Mouse (Mus musculus) embryonic facial prominence, embryonic 14.5 days (tissue): ENCODE measurements around the gene Klhl29. TPM values are rescaled to one million over a fixed set of nuclear protein-coding genes. Genes with fewer than 3 reads are reported as not detected.

ENCODE experiments used
- ATAC-seq: fragments of 200-750 bp; cut with Nextera tagmentation; 2 replicates; pipeline ENCODE4 v1.8.0; 2017; ENCODE audit warnings: low read depth, moderate number of reproducible peaks, moderate TSS enrichment
- DNase-seq: peaks from one replicate; pipeline ENCODE4 v3.0.0-alpha.2; 2015; ENCODE audit warnings: low spot score
- H3K27ac ChIP-seq: fragments of 300-500 bp; sonication (generic); replicated peaks from 2 replicates; pipeline ENCODE4 v1.5.1; 2014; ENCODE audit warnings: low read depth, mild to moderate bottlenecking, low read length, moderate library complexity
- H3K27me3 ChIP-seq: fragments of 300-500 bp; sonication (generic); replicated peaks from 2 replicates; pipeline ENCODE4 v1.6.1; 2014; ENCODE audit warnings: low read length; ENCODE audit not compliant: control insufficient read depth, insufficient read depth
- H3K36me3 ChIP-seq: fragments of 300-500 bp; sonication (generic); 2 replicates; pipeline ENCODE4 v1.6.1; 2014; ENCODE audit warnings: low read length, mixed read lengths; ENCODE audit not compliant: control insufficient read depth, insufficient read depth
- H3K4me1 ChIP-seq: fragments of 300-500 bp; sonication (generic); 2 replicates; pipeline ENCODE4 v1.6.1; 2014; ENCODE audit warnings: antibody characterized with exemption, low read length; ENCODE audit not compliant: control insufficient read depth, insufficient read depth
- H3K4me2 ChIP-seq: fragments of 300-500 bp; sonication (generic); 2 replicates; pipeline ENCODE4 v1.6.1; 2014; ENCODE audit warnings: low read depth, mild to moderate bottlenecking, low read length, moderate library complexity, mixed read lengths
- H3K4me3 ChIP-seq: fragments of 300-500 bp; sonication (generic); 2 replicates; pipeline ENCODE4 v1.5.1; 2014; ENCODE audit warnings: low read depth, mild to moderate bottlenecking, low read length
- H3K9ac ChIP-seq: fragments of 300-500 bp; sonication (generic); 2 replicates; pipeline ENCODE4 v1.6.1; 2014; ENCODE audit warnings: low read depth, mild to moderate bottlenecking, low read length, moderate library complexity, mixed read lengths
- H3K9me3 ChIP-seq: fragments of 300-500 bp; sonication (generic); 2 replicates; pipeline ENCODE4 v1.6.1; 2016; ENCODE audit warnings: low read length; ENCODE audit not compliant: control insufficient read depth
- WGBS: fragments of 180-500 bp; shearing (Covaris S2); extraction: QIAGEN DNeasy Blood & Tissue Kit; methylation state at CpG from one replicate; pipeline ENCODE4 v1.1.7; 2014; 5-methylcytosine and 5-hydroxymethylcytosine counted together
- polyA plus RNA-seq: library from polyadenylated mRNA; unstranded; fragments of >200 nt; fragmentation: Nextera tagmentation; extraction: Ambion mirVana; gene quantifications from 2 replicates; pipeline ENCODE4 v1.2.1, GENCODE M21; 2014

Klhl29 gene
- polyA plus RNA-seq, 1 experiment from 2014 or later: 3.6 TPM

DNA sequence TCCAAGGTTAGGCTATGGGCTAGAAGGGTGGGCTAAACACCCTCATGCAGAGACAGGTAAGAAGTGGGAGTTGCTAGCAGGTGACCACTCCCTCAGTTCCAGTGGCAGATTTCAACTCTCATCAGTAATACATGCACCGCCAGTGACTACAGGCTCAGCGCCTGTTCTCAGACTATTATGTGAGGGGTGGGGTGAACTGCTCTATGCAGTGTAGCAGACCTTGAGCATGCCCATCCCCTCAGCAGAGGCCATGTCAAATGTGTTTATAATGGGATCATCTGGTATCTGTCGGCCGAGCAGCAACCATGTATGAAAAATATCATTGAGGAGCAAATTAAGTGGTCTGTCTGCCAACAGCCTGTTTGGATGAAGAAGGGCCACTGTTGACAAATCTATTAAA lies 72.4 kb downstream of the Klhl29 start:
- no peak for ATAC-seq

DNA sequence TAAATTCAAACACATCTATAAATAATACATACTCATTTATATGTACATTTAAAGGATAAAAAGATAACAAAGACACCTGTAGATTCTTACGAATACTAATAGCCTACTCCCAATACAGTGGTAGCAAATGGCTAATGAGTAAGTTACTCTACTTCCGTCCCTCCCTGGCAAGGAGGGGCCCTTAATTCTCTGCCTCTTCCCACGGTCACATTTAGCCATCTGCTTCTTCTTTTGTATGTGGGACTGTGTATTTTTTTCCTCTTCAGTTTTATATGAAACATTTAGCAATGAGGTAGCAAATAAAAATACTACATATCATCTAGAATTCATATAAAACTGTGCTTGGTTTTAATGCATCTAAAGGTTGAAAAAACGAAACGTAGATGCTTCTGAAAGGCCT lies 73.6 kb downstream of the Klhl29 start:
- 73% methylated on average over 5 of the region's 5 CpGs for WGBS
- Histone ChIP-seq H3K36me3 (no peaks in the 10 kb centered on the region), H3K4me1 (peaks cover 10% of the 10 kb centered on the region; the same call in 1 of the 2 replicates), H3K9me3 (no peaks in the 10 kb centered on the region), H3K27me3 (no peaks in the 10 kb centered on the region), H3K4me2 (no peak overlapping the region), H3K27ac (no peak overlapping the region), H3K4me3 (no peak overlapping the region), H3K9ac (no peak overlapping the region)
- DNase-seq (no peak), ATAC-seq (no peak)

More for the DNA sequence above, 72.4 kb downstream of the Klhl29 start:
- no peaks in the 10 kb centered on the region for H3K36me3 ChIP-seq
- no peaks in the 10 kb centered on the region for H3K9me3 ChIP-seq
- no peaks in the 10 kb centered on the region for H3K27me3 ChIP-seq
- WGBS: 89% methylated on average over 4 of the region's 4 CpGs
- no peak for DNase-seq
- H3K9ac ChIP-seq: no peak overlapping the region
- H3K4me2 ChIP-seq: no peak overlapping the region
- H3K4me1 ChIP-seq: peaks cover 10% of the 10 kb centered on the region; the same call in 1 of the 2 replicates
- no peak overlapping the region for H3K27ac ChIP-seq
- H3K4me3 ChIP-seq: no peak overlapping the region

DNA sequence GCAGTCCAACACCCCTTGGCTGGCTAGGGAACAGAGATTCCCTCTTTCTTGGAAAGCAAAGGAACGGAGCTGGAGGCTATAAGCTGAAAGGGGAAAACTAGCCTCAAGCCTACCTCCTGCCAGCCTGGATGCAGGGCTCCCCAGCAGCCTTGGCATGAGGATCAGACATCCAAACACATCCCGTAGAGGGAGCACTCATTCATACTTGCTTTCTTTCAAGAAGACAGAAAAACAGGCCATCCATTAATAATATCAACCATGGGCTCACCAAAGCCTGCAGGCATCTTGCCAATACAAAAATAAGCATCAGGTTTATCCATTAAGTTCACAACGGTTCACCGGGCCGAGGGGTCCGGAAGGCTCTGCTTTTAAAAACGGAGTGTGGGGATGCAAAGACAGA lies 79.1 kb downstream of the Klhl29 start:
- Histone ChIP-seq H3K27me3 (no peaks in the 10 kb centered on the region), H3K9me3 (no peaks in the 10 kb centered on the region), H3K4me1 (peaks cover 10% of the 10 kb centered on the region; the same call in 1 of the 2 replicates), H3K36me3 (no peaks in the 10 kb centered on the region), H3K4me3 (no peak overlapping the region), H3K27ac (no peak overlapping the region), H3K9ac (no peak overlapping the region), H3K4me2 (no peak overlapping the region)
- no peak for DNase-seq
- WGBS: 70% methylated on average over 7 of the region's 7 CpGs
- ATAC-seq: no peak

DNA sequence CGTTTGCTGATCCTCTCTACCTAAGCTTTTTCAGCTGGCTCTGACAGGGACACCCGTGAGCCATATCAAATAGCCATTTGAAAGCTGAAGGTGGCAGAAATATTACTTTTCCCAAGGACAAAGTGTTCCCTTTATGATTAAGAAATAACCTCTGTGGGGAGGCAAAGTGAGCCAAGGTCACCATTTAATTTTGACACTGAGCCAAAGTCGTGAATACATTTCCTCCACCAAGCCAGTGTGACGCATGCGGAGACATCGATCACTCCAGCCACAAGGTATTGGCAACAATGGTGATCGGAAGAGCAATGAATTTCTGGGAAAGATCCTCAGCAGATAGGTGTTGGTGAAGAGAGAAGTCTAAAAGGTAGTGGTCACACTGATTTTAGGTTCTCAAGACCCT lies 83.2 kb downstream of the Klhl29 start:
- no peak overlapping the region for H3K27ac ChIP-seq
- H3K4me1 ChIP-seq: no peaks in the 10 kb centered on the region
- H3K27me3 ChIP-seq: no peaks in the 10 kb centered on the region
- H3K4me2 ChIP-seq: no peak overlapping the region
- no peaks in the 10 kb centered on the region for H3K9me3 ChIP-seq
- H3K9ac ChIP-seq: no peak overlapping the region
- no peak overlapping the region for H3K4me3 ChIP-seq
- DNase-seq: no peak
- ATAC-seq: no peak
- 79% methylated on average over 7 of the region's 7 CpGs for WGBS
- no peaks in the 10 kb centered on the region for H3K36me3 ChIP-seq

DNA sequence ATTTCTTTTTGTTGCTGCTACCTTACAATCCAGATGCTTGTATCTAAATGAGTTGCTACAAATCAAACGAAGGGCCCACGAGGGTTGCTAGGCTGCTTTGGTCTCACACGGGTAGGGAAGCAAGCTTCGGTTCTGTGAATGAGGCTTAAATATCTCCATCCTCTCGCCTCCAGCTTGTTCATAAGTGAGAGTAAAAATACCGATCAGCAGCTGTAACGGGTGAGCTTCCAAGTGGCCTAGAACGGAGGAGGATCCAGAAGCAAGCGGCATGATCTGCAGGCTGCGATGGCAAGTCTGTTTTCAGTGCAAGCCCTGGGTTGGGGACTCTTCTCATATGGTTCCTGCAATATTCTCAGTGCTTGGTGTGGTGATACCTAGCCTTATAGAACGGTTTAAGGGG lies 89.9 kb downstream of the Klhl29 start:
- no peak overlapping the region for H3K4me2 ChIP-seq
- no peaks in the 10 kb centered on the region for H3K9me3 ChIP-seq
- H3K9ac ChIP-seq: no peak overlapping the region

DNA sequence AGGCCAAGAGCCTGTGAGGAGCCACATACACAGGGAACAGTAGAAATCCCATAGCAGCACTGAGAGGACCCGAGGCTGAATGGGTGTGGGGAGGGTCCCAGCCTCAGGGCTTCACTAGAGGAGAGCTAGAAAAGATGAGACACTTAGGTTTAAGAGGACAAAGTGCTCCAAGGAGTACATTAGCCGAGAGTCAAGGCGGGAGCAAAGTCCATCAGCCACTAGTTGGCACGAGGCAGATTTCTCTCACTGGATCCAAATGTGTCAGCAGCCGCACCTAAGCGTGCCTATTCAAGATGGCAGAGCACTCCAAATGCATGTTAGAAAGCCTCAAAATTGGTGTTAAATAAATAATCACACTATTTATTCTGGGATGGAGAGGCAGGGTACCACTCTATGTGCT lies 90.5 kb downstream of the Klhl29 start:
- Histone ChIP-seq H3K4me3 (no peak overlapping the region), H3K9ac (no peak overlapping the region), H3K27ac (no peak overlapping the region), H3K27me3 (no peaks in the 10 kb centered on the region), H3K9me3 (no peaks in the 10 kb centered on the region), H3K36me3 (no peaks in the 10 kb centered on the region), H3K4me2 (no peak overlapping the region), H3K4me1 (peaks cover 3% of the 10 kb centered on the region; the same call in 1 of the 2 replicates)
- ATAC-seq: no peak
- DNase-seq: no peak
- whole genome bisulfite sequencing: 90% methylated on average over 6 of the region's 6 CpGs

More for the DNA sequence above, 89.9 kb downstream of the Klhl29 start:
- H3K36me3 ChIP-seq: no peaks in the 10 kb centered on the region
- H3K27ac ChIP-seq: no peak overlapping the region
- H3K4me3 ChIP-seq: no peak overlapping the region
- ATAC-seq: no peak
- no peaks in the 10 kb centered on the region for H3K4me1 ChIP-seq
- 87% methylated on average over 11 of the region's 11 CpGs for WGBS
- no peaks in the 10 kb centered on the region for H3K27me3 ChIP-seq
- no peak for DNase-seq

DNA sequence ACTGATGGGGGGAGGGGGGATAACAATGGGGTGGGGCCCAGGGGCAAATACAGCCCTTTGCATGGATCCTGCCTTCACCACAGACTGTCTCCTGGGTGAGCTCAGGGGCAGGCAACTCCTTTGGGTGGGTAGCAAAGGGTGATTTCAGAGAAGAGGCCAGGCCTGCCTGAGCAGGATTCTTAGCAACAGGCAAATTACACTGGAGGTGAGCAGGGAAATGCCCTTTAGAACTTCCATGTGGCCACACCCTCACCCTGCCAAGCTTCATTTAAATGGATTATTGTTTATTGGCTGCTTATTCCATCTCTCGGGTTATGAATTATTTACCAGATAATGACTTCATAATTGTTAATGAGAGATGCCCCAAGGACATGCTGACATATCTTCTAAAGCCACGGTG lies 91.8 kb downstream of the Klhl29 start:
- no peak overlapping the region for H3K27ac ChIP-seq
- H3K4me1 ChIP-seq: peaks cover 4% of the 10 kb centered on the region; the same call in 1 of the 2 replicates
- H3K4me3 ChIP-seq: no peak overlapping the region
- H3K9me3 ChIP-seq: no peaks in the 10 kb centered on the region
- ATAC-seq (no peak), DNase-seq (no peak)
- no peaks in the 10 kb centered on the region for H3K36me3 ChIP-seq
- WGBS: 64% methylated on average over 2 of the region's 2 CpGs
- no peak overlapping the region for H3K9ac ChIP-seq
- H3K4me2 ChIP-seq: no peak overlapping the region
- no peaks in the 10 kb centered on the region for H3K27me3 ChIP-seq

DNA sequence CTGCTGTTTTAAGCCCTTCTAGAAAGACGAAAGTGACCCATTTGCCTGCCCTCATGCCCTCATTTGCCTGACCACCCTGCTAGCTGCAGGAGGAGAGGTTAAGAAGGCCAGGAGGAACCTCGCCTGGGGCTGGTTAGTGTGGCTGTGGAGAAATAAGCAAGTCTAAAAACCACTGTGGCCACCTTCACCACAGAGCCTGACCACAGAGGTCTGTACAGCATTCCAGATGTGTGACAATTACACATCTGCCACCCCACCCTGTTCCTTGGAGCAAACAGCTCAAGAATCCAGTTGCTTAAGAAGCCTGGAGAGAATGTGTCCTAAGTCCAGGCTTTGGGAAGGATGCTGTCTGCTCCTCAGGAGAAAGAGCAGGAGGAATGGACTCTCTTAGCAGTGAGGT lies 92.9 kb downstream of the Klhl29 start:
- 53% methylated on average over 2 of the region's 2 CpGs for WGBS

DNA sequence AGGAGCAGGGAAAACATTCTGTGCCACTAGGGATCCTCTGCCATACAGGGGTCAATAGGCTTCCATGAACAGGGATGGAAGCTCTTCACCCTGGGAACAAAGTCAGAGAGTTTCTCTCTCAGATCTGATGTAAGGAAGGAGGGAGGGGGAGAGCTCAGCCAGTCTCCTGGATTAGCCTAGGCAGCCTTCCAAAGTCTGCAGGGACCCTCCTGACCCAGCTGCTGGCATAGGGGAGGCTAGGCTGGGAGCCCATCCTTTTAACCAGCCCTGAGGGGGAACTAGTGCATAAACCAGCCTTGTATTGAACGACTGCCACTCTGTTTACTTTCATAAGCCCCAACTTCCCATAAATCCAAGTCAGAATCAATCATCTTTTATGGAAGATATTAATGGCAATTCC lies 95.6 kb downstream of the Klhl29 start:
- ATAC-seq (no peak), DNase-seq (no peak)
- Histone ChIP-seq H3K9me3 (no peaks in the 10 kb centered on the region), H3K27ac (no peak overlapping the region), H3K9ac (no peak overlapping the region), H3K36me3 (no peaks in the 10 kb centered on the region), H3K4me2 (no peak overlapping the region), H3K27me3 (no peaks in the 10 kb centered on the region), H3K4me1 (peaks cover 22% of the 10 kb centered on the region), H3K4me3 (no peak overlapping the region)
- 33% methylated on average over 1 of the region's 1 CpGs for WGBS

More for the DNA sequence above, 92.9 kb downstream of the Klhl29 start:
- Histone ChIP-seq H3K27ac (no peak overlapping the region), H3K27me3 (no peaks in the 10 kb centered on the region), H3K36me3 (no peaks in the 10 kb centered on the region), H3K9ac (no peak overlapping the region), H3K4me2 (no peak overlapping the region), H3K9me3 (no peaks in the 10 kb centered on the region), H3K4me1 (peaks cover 4% of the 10 kb centered on the region; the same call in 1 of the 2 replicates), H3K4me3 (no peak overlapping the region)
- ATAC-seq (peak; percentile 37; the same call in 1 of the 2 replicates), DNase-seq (peak; percentile 47)
